Mouse (Mus musculus) kidney, adult 9 months (tissue): Measurements from ENCODE around the gene Smyd2.

ENCODE experiments used
- DNase-seq: peaks from one replicate; pipeline ENCODE4 v3.0.0; 2022

Gene Smyd2

DNA sequence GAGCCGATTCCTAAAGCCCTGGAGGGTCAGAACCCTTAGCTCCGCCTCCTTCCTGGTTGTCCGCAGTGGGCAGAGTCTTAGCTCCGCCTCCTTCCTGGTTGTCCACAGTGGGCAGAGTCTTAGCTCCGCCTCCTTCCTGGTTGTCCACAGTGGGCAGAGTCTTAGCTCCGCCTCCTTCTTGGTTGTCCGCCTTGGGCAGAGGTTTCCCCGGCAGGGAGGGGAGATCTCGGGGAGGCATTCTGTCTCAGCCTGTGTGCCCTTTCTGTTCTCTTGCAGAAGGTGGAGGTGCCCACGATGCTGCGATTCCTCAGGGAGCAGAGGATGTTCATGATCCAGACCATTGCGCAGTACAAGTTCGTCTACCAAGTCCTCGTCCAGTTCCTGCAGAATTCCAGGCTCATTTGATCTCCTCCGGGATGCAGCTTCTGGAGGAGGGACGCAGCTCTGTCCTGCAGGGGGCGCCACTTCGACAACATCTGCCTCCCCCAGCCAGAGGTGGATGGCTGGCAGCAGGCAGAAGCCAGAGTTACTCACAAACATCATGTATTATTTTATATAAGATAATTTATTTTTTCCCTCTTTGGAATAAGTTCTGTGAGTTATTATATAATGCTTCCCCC lies 52.4 kb downstream of the Smyd2 start:
- DNase-seq = no peak

DNA sequence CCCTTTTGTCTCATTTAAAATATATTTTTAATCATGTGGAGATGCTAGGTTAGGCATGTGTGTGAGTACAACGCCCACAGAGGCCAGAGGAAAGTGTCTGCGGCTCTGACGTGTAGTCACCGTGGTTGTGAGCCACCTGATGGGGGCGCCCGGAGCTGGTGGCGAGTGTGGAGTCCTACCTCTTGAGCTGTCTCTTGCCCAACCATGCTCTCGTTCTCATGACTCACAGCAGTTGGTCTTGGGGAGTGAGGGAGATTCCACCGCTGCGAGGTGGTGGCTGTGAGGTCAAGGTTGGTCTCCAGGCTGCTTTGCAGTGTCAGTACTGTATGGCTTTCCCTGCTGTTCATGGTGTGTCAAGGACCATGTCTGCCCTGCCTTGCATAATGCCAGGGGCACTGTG lies 54.1 kb downstream of the Smyd2 start:
- DNase-seq = no peak

DNA sequence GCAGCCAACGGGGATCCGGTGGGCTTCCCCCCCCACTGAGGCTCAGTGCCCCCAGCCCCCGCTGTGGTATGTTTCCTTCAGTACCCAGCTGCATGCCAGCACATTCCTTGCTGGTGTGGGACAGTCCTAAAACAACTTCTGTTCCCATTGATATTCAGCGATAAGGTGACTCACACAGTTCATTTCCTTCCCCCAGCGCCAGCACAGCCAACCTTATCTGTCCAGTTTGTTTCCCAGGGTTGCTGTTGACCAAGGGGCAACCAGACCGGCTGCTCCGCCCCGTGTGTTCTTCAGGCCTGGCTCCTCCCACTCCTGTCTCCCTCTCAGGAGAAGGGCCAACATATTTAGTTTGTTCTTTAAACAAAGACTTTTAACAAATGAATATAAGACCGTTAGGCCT lies 54.7 kb downstream of the Smyd2 start:
- peak; percentile 62 for DNase-seq

DNA sequence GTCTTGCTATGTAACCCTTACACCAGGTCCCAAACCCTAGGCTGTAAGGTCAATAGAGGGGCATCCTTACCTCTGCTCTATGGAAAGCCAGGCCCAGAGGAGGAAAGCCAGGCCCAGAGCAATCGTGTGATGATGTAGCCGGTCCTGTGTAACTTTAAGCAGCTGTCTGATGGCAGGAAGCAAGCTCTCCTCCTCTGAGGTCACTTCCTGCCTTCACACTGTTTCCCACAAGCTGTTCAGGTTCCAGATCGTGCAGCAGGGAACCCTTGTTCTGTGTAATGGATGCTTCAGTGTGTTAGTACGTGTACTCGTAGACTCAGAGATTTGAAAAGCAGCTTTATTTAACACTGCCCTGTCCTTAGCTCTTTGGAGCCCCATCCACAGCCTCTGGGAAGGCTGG lies 55.1 kb downstream of the Smyd2 start:
- DNase-seq = no peak

DNA sequence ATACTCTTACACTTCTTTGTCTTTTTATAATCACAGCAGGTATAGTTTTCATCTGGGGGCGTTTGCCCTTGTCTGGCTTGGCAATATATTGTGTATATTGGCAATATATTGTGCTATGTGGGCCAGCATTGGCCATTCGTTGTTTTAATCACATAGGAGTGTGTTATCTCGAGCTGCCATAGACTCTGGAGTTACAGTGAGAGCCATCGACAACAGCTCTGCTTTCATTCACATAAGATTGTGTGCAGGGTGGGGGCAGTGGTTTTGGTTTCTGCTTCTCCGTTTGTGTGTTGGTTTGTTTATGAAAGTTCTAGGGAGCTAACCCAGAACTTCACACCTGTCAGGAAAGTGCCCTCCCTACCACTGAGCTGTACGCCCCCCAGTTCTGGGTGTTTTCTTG lies 55.5 kb downstream of the Smyd2 start:
- DNase-seq = no peak

DNA sequence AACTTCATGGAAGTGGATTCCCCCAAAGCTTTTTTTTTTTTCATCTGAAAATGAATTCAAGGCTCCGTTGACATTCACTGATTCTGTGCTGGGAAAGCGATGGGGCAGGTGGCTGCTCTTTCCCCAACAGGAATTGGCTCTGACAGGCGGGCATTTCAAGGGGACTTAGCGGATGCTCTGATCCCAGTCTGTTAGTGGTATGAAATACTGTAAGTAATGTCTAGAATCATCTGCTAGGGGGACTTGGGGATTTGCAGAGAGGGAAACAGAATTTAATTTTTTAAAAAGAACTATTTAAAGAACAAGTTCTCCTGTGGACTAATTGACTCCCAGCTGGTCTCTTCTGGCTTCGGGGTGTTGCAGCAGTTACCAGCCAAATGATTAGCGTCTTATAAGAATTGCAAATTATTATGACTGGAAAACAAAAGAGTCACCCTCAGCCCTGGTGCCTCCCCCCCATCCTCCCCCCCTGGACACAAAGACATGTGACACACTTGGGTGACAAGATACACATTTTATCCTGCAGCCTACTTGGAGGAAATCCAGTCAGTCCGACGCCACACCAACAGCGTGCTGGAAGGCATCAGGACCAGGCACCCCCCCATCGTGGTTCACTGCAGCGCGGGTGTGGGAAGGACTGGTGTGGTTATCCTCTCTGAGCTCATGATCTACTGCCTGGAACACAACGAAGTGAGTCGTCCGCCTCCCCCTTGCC lies 57.2 kb downstream of the Smyd2 start:
- DNase-seq = no peak

DNA sequence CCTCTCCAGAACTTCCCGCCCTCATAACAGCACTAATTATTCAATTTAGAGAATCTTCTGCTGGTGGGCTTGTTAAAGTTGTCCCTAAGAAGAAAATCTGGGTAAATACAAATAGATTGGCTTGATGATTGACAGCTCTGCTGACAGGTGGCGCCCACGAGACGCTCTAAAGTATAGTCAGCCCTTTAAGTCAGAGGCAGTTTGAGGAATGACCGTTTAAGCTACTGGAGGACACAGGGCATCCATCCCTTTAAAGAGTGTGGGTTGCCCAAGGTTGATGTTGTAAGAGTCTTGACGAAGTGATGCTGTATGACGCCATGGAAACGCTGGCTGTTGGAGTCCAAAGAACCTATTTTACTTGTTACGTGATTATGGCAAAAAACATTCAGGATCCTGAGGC lies 57.9 kb downstream of the Smyd2 start:
- DNase-seq = no peak

DNA sequence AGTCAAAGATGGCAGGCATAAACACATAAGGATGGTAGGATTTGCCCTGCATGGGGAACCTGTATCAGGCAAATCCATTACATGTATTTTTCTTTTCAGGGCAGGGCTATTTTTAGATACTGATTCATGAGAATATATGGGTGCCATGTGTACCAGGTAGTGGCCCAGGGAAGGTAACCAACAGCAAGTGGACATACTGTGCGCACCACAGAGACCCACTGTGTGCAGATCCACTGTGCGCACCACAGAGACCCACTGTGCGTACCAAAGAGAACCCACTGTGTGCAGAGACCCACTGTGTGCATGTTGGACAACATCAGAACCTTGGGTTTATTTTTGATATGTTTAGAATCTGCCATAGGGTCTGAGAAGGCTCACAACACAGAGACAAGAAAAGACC lies 58.4 kb downstream of the Smyd2 start:
- DNase-seq = no peak

DNA sequence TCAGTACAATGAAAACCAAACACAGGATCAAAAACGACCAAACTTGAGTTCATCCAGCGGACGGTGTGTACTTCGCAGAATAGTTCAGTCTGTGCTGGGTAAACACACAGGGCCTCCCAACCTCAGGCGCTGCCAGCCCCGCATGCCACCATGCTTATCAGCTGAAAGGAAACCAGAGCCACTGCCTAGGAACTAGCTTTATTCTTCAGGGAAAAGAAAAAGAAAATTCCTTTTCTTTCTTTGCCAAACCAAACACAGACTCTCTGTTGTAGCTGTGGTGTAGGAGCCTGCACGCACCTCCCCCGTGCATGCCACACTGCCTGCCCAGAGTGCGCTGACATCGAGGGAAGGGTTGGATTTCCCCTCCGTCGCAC lies 61.2 kb downstream of the Smyd2 start:
- no peak for DNase-seq

DNA sequence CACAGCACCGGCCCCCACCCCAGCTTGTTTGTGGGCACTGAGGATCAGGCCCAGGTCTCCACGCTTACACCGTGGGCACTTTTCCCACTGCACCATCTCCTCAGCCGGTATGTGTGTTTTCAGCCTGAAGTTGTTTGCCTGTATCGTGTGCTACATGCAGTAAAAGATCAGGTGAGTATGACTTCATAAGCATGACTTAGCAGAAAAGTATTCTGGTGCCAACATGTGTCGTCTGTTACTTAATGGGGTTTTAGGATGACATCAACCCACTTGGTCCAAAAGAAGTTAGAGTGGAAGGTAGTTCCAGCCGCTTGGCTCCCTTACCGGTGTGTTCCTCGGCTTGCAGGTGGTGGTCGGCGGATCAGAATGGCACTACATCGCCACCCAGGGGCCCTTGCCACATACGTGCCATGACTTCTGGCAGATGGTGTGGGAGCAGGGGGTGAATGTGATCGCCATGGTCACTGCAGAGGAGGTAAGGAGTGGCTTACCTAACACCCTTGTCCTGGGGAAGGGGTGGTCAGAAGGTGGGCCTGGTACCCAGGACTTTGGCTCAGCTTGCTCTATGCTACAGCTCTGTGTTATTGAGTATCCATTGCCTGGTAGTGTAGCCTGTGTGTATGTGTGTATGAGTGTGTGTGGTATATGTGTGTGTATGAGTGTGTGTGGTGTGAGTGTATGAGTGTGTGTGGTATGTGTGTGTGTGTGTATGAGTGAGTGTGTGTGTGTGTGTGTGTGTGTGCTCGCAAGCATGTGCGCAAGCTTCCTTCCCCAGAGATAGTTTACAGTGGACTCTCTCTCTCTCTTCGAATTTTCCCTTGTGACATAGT lies 61.8 kb downstream of the Smyd2 start:
- no peak for DNase-seq

DNA sequence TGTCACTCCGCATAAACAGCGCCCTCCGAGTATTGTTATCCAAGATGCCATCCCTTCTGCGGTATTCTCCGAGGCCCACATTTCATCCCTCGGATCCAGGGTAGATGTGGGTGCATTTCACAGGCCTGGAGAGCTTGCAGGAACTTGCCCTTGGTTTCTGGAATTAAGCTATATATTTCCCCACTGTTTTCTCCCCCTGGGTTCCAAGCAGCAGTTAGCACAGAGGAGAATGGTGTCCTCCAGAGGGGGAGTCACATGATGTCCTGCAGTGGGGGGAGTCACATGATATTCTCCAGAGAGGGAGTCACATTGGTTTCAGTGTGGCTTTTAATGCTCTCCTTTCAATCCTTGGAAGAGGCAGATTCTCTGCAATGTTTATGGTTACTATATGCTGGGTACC lies 63.8 kb downstream of the Smyd2 start:
- no peak for DNase-seq

DNA sequence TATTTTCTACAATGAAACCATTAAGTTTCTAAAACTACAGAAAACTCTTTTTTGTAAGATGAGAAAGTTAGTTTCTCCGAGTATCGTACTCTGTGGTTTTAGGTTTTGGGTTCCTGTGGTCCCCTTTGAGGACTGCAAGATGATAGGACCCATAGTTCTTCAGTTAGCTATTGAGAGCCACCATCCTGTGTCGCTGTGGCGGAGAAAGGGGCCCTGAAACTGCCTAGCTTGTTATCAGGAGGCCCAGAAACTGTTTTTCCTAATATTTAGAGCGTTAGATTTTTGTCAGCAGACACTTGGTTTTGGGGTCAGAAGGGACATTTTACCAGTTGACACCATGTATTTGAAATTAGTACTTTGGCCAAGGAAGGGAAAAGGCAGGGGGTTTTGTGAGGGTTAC lies 66.4 kb downstream of the Smyd2 start:
- DNase-seq = no peak

DNA sequence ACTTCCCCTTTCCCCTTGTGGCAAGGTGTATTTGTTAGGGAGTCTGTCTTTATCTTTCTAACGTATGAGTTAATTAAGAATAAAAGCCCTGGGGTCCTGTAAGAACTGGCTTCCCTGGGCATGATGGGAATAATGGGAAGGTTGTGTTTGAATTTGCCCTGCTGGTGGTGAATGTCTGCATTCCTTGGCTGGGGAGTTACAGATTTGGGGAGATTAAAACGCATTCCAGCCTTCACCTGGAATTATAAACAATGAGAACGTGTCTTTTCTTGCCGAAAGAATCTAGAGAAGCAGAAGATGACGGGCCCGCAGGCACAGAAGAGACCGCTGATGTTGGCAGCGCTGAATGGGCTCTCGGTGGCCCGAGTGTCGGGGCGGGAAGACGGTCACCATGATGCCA lies 67.5 kb downstream of the Smyd2 start:
- DNase-seq = no peak

DNA sequence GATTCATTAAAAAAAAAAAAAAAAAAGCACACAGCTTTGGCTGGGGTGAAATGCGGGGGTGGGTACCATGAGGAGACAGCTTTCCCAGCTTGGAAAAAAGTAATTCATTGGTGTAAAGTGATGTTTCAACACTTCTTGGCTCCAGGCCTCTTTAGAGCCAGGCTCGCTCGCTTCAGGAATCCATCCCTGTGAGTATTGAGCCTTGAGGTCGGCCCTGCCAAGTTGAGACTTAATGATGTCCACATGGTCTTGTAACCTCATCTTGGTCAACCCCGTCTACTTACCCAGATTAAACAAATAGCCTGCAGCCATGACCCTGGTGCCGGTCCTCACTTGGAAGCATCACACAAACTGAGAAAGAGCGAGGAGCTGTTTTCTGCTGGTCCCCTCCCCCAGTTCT lies 69.7 kb downstream of the Smyd2 start:
- DNase-seq = no peak

DNA sequence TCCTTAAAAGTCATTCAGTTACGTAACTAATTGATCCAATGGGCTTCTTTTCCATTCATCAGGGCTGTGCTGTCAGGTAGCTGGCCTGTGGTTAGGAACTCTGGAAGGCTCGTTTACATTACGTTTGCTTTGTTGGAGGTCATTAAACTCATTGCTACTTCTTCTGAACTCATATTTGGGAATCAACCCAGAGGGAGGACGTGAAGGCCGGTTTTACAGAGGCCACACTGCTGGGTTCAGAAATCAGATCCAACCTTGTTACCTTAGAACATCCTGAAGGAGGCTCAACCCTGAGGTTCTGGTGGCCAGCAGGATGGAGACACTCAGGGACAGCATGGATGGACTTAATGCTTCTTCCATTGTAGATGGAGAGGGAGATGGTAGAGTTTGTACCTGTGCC lies 70.1 kb downstream of the Smyd2 start:
- DNase-seq = no peak

DNA sequence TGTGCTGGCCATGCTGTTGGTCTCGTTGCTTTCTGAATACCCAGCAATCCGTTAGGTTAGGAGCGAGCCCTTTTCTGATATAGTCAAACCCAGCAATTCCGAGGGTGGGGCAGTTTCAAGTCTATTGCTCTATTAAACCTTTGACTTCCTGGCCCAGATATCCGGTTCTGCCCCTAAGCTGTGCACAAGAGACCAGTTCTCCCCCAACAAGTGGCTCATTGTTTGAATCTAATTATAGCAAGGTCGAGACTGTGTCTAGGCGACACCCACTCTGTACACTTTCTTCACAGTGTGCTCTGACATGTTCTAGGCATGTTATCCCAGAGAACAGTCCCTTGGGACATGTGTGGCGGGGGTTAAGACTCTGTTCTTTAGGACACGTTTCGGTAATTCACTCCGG lies 72.6 kb downstream of the Smyd2 start:
- no peak for DNase-seq

DNA sequence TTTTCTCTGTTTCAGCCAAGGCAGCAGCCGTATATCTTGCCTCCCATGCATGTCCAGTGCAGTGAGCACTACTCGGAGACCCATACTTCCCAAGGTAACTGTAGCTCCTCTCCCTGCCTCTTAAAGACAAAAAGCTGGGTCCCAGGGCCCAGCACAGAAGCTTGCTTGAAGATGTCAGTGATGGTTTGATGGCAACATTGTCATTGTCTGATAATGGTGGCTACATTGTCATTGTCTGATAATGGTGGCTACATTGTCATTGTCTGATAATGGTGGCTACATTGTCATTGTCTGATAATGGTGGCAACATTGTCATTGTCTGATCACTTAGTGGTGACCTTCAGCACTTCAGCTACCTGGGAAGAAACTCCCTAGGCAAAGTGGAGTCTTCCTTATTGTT lies 75.8 kb downstream of the Smyd2 start:
- DNase-seq = no peak

DNA sequence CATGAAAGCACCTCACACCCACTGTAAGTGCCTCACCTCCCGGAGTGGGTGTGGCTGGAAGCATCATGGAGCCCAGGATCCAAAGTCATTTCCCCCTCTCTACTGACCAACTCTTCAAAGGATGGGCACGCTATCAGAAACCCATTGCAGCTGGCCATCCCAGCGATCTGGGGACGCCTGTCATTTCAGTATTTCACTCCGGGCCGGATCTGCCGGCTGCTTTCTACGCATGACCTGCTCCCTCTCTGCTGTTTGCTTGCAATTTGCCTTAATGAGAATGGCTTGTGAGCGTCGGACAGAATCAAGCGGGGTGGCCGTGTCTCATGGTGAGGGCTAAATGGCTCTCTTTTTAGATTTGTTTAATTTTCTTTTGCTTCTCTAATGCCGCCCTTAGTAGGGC lies 88.0 kb downstream of the Smyd2 start:
- no peak for DNase-seq

DNA sequence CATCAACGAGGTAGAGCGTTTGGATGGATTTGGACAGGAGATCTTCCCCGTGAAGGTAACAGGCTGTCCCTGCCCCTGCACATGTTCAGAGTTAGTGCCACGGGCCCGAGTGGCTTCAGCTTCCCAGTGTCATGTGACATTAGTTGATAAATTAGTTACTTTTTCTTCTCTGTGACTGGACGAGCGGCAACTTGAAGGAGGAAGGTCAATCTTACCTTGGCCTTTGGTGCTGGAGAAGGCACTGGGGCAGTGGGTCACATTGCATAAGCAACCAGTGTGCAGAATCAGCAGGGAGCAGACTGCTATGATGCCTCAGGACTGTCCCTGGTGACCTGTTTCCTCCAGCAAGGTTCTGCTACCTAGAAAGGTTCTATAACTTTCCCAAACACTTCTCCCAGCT lies 88.8 kb downstream of the Smyd2 start:
- no peak for DNase-seq

DNA sequence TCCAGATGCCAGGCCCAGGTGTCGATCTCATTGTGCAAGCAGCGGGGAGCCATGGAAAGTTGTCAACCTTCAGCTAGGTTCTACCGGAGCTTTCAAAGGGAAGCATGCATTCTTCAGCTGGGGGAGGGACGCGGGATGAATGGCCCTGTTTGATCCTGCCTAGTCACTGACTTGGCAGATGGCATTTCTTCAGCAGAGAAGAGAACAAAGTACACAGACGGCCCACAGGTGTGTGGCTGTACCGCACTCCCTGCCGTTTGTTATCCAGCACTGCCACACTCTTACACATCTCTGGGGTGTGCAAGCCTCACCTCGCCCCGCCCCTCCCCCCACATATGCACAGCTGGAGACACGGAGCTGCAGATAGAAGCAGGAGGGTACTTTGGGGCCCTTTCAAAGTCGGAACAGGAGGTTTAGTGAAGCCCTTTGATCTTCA lies 91.3 kb downstream of the Smyd2 start:
- no peak for DNase-seq
